Mouse (Mus musculus): ENCODE data around the gene 2210011C24Rik.
"Not testable (repeated sequence)": the region's sequence is repeated elsewhere in the genome, so short reads cannot be mapped to it uniquely, and the experiment has no call there.

2210011C24Rik gene

GRCm38 (mm10) chr8:83995973-83996372 lies 16.0 kb downstream of the 2210011C24Rik start:
- DNase-seq (ENCODE audit: low read depth, low spot score): no peak

GRCm38 (mm10) chr8:83994030-83994429 lies 17.9 kb downstream of the 2210011C24Rik start:
- no peak for DNase-seq (ENCODE audit: low read depth, low spot score)

GRCm38 (mm10) chr8:83992488-83992887 lies 19.5 kb downstream of the 2210011C24Rik start:
- DNase-seq (ENCODE audit: low read depth, low spot score): no peak

GRCm38 (mm10) chr8:83990170-83990569 lies 21.8 kb downstream of the 2210011C24Rik start:
- no peak for DNase-seq (ENCODE audit: low read depth, low spot score)

GRCm38 (mm10) chr8:83989243-83989642 lies 22.7 kb downstream of the 2210011C24Rik start:
- no peak for DNase-seq (ENCODE audit: low read depth, low spot score)

GRCm38 (mm10) chr8:83983222-83983621 lies 28.7 kb downstream of the 2210011C24Rik start:
- DNase-seq (ENCODE audit: low read depth, low spot score): not testable (repeated sequence)

GRCm38 (mm10) chr8:83982449-83982848 lies 29.5 kb downstream of the 2210011C24Rik start:
- DNase-seq (ENCODE audit: low read depth, low spot score): no peak

- no peak for DNase-seq (ENCODE audit: low read depth, low spot score)
These were observed 30.4 kb downstream of the 2210011C24Rik start for GRCm38 (mm10) chr8:83981533-83981932.

- DNase-seq (ENCODE audit: low read depth, low spot score): no peak
These were observed 31.1 kb downstream of the 2210011C24Rik start for GRCm38 (mm10) chr8:83980845-83981244.

GRCm38 (mm10) chr8:83980250-83980649 lies 31.7 kb downstream of the 2210011C24Rik start:
- DNase-seq (ENCODE audit: low read depth, low spot score): no peak

GRCm38 (mm10) chr8:83978200-83978599 lies 33.8 kb downstream of the 2210011C24Rik start:
- DNase-seq (ENCODE audit: low read depth, low spot score): no peak

- DNase-seq (ENCODE audit: low read depth, low spot score): no peak
These were observed 34.3 kb downstream of the 2210011C24Rik start for GRCm38 (mm10) chr8:83977646-83978045.

GRCm38 (mm10) chr8:83976779-83977350 lies 35.1 kb downstream of the 2210011C24Rik start:
- no peak for DNase-seq (ENCODE audit: low read depth, low spot score)

GRCm38 (mm10) chr8:83976101-83976630 lies 35.8 kb downstream of the 2210011C24Rik start:
- no peak for DNase-seq (ENCODE audit: low read depth, low spot score)

GRCm38 (mm10) chr8:83974521-83974920 lies 37.5 kb downstream of the 2210011C24Rik start:
- no peak for DNase-seq (ENCODE audit: low read depth, low spot score)

GRCm38 (mm10) chr8:83973161-83974031 lies 38.6 kb downstream of the 2210011C24Rik start:
- no peak for DNase-seq (ENCODE audit: low read depth, low spot score)

- peak; percentile 99 for DNase-seq (ENCODE audit: low read depth, low spot score)
These were observed 39.5 kb downstream of the 2210011C24Rik start, which contains the start of gene Prkaca for GRCm38 (mm10) chr8:83972150-83973120. Prkaca (plus strand) TSS chr8:83972993.

- no peak for DNase-seq (ENCODE audit: low read depth, low spot score)
These were observed 40.3 kb downstream of the 2210011C24Rik start for GRCm38 (mm10) chr8:83971661-83972060.

- DNase-seq (ENCODE audit: low read depth, low spot score): no peak
These were observed 40.9 kb downstream of the 2210011C24Rik start for GRCm38 (mm10) chr8:83971121-83971520.

GRCm38 (mm10) chr8:83967701-83968100 lies 44.3 kb downstream of the 2210011C24Rik start:
- no peak for DNase-seq (ENCODE audit: low read depth, low spot score)

GRCm38 (mm10) chr8:83964015-83964765 lies 47.8 kb downstream of the 2210011C24Rik start:
- DNase-seq (ENCODE audit: low read depth, low spot score): no peak
